Mouse (Mus musculus) brain, adult 10 weeks (tissue): ENCODE results near the gene Bach2. TPM values are rescaled to one million over a fixed set of nuclear protein-coding genes. Genes with fewer than 3 reads are reported as not detected.

Experiments used
- polyA plus RNA-seq: library from polyadenylated mRNA; stranded (reverse); fragments of 350-450 nt; fragmentation: Illumina TruSeq; extraction: RNeasy Lipid Tissue Mini Kit (QIAGEN cat#74804); gene quantifications from one replicate; pipeline ENCODE4 v1.2.3, GENCODE M21; 2015; ENCODE audit warnings: low read depth, low replicate concordance

The Bach2 gene
- 3.6 TPM for polyA plus RNA-seq

GRCm38 (mm10) chr4:32238366-32238854 lies at the start of gene Bach2:
Gene Bach2 (plus strand): TSS chr4:32238804.

DNA sequence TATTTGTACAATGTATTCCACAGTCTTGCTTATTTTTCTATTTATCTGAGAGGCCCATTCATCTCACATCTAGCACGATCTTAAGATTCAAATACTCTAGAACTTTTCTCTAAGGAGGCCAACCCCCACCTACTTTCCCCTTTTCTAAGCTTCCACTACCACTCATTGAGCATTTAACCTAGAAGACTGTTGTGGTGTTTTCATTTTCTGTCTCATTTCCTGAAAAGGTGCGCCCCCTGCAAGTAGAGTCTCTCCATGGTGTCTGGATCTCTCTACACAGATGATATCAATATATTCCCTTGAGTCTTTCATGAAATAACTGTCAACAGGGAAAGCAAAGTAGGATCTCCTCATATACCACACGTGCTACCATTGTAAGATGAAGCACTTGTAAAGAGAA lies 364.1 kb downstream of the Bach2 start, which contains the start of gene Gja10:
TSS of gene Gja10 (minus strand) at position 101 of the 400 bp plus-strand sequence.

DNA sequence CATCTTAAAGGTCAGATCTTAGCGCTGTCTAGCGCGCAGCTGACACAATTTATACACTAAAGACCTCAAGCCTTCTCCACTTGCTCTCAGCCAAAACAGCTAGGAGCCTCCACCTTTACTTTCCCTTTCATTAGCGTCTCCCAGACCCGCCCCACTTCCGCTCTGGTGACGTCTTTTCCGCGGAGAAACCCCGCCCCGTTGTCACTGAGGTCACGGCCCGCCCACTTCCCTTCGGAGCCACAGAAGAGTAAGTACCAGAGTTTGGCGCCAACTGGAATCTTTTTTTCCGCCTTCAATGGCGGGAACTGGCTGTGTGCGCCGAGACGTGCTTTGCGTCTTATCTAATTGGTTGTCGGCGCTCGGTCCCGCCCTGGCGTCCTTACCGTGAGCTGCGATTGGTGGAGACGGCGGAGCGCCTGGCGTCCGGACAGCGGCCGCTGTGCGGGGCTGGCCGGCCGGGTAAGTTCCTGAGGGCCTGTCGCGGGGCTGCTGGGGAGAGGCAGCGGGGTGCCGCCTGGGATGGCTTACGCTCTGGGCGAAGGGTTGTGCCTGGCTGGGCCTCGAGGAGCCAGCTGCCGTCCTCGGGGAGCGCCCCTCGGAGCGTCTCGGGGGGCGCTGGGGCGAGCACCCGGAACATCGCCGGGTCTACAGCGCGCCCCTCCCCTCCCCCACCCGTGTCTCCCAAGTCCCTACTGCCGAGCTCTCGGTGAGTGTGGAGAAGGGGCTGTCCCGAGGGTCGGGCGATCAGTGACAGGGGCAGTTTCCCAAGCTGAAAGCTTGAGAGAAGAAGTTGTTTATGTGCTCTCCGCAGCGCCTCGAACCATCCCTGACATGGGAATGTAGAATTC lies 376.7 kb downstream of the Bach2 start, which contains the start of gene Casp8ap2:
TSS of gene Casp8ap2 (plus strand) at position 418 of the 848 bp plus-strand sequence.

